Mouse (Mus musculus) midbrain, embryonic 12.5 days (tissue): ENCODE measurements around the gene Celsr2. TPM values are rescaled to one million over a fixed set of nuclear protein-coding genes. Genes with fewer than 3 reads are reported as not detected.

Experiments
- polyA plus RNA-seq: library from polyadenylated mRNA; unstranded; fragments of >200 nt; fragmentation: Nextera tagmentation; extraction: Ambion mirVana; gene quantifications from 2 replicates; pipeline ENCODE4 v1.2.1, GENCODE M21; 2016

The Celsr2 gene
- polyA plus RNA-seq, 1 experiment from 2014 or later: 73.3 TPM

Other genes starting within 250 kb of the Celsr2 start
- 7.5 and 9.3 TPM in 2 replicates for gene Amigo1, start 229.2 kb downstream of the Celsr2 start, polyA plus RNA-seq
- gene Cyb561d1, start 214.3 kb downstream of the Celsr2 start, polyA plus RNA-seq: 5.6 TPM in 2 replicates
- gene Atxn7l2, start 204.6 kb downstream of the Celsr2 start, polyA plus RNA-seq: 28.9 and 29.8 TPM in 2 replicates
- 1.3 and 2.0 TPM in 2 replicates for gene Sypl2, start 188.9 kb downstream of the Celsr2 start, polyA plus RNA-seq
- gene Psma5, start 158.6 kb downstream of the Celsr2 start, polyA plus RNA-seq: 220 and 232 TPM in 2 replicates
- gene Sort1, start 131.5 kb downstream of the Celsr2 start, polyA plus RNA-seq: 31.2 and 38.5 TPM in 2 replicates
- not detected in 2 replicates for gene Mybphl, start 50.6 kb downstream of the Celsr2 start, polyA plus RNA-seq
- 60.6 and 61.9 TPM in 2 replicates for gene Psrc1, start 31.7 kb downstream of the Celsr2 start, polyA plus RNA-seq
- gene Sars, start 29.7 kb upstream of the Celsr2 start, polyA plus RNA-seq: 184 and 192 TPM in 2 replicates
- gene 1700013F07Rik, start 118.6 kb upstream of the Celsr2 start, polyA plus RNA-seq: 0.45 and 0.56 TPM in 2 replicates
- gene 5330417C22Rik, start 121.0 kb upstream of the Celsr2 start, polyA plus RNA-seq: 4.2 and 4.9 TPM in 2 replicates
- 59.6 and 66.4 TPM in 2 replicates for gene Tmem167b, start 146.9 kb upstream of the Celsr2 start, polyA plus RNA-seq
- 71.7 and 96.7 TPM in 2 replicates for gene Taf13, start 156.1 kb upstream of the Celsr2 start, polyA plus RNA-seq
- gene Wdr47, start 175.7 kb upstream of the Celsr2 start, polyA plus RNA-seq: 67.8 and 70.0 TPM in 2 replicates
- 64.8 and 68.2 TPM in 2 replicates for gene Clcc1, start 238.4 kb upstream of the Celsr2 start, polyA plus RNA-seq